Mouse (Mus musculus): ENCODE data around the gene Cntn5. TPM values are rescaled to one million over a fixed set of nuclear protein-coding genes. Genes with fewer than 3 reads are reported as not detected.

Cntn5 gene
- polyA plus RNA-seq, 1 experiment, result not detected

GRCm38 (mm10) chr9:9830231-9830630 is 1074.3 kb downstream of the Cntn5 start:
- TF ChIP-seq GATA1 (IDR thresholded peaks at IDR 0.05; ENCODE audit: low read length), result no peak

- TF ChIP-seq GATA1 (IDR thresholded peaks at IDR 0.05; ENCODE audit: low read length), result no peak
Measured at GRCm38 (mm10) chr9:9819963-9820362, 1084.6 kb downstream of the Cntn5 start.

- TF ChIP-seq GATA1 (IDR thresholded peaks at IDR 0.05; ENCODE audit: low read length), result no peak
Measured at GRCm38 (mm10) chr9:9817477-9817876, 1087.1 kb downstream of the Cntn5 start.

GRCm38 (mm10) chr9:9799546-9799945 is 1105.0 kb downstream of the Cntn5 start:
- no peak for TF ChIP-seq GATA1 (IDR thresholded peaks at IDR 0.05; ENCODE audit: low read length)

GRCm38 (mm10) chr9:9783680-9784079 is 1120.9 kb downstream of the Cntn5 start:
- TF ChIP-seq GATA1 (IDR thresholded peaks at IDR 0.05; ENCODE audit: low read length), result no peak

GRCm38 (mm10) chr9:9781157-9781884 is 1123.3 kb downstream of the Cntn5 start:
- no peak for TF ChIP-seq GATA1 (IDR thresholded peaks at IDR 0.05; ENCODE audit: low read length)

- no peak for TF ChIP-seq GATA1 (IDR thresholded peaks at IDR 0.05; ENCODE audit: low read length)
Measured at GRCm38 (mm10) chr9:9779646-9780045, 1124.9 kb downstream of the Cntn5 start.

- TF ChIP-seq GATA1 (IDR thresholded peaks at IDR 0.05; ENCODE audit: low read length), result no peak
Measured at GRCm38 (mm10) chr9:9770777-9771176, 1133.8 kb downstream of the Cntn5 start.

GRCm38 (mm10) chr9:9769659-9770058 is 1134.9 kb downstream of the Cntn5 start:
- TF ChIP-seq GATA1 (IDR thresholded peaks at IDR 0.05; ENCODE audit: low read length), result no peak

- no peak for TF ChIP-seq GATA1 (IDR thresholded peaks at IDR 0.05; ENCODE audit: low read length)
Measured at GRCm38 (mm10) chr9:9718145-9718544, 1186.4 kb downstream of the Cntn5 start.

- TF ChIP-seq GATA1 (IDR thresholded peaks at IDR 0.05; ENCODE audit: low read length), result no peak
Measured at GRCm38 (mm10) chr9:9708671-9709070, 1195.9 kb downstream of the Cntn5 start.

GRCm38 (mm10) chr9:9707766-9708165 is 1196.8 kb downstream of the Cntn5 start:
- no peak for TF ChIP-seq GATA1 (IDR thresholded peaks at IDR 0.05; ENCODE audit: low read length)

GRCm38 (mm10) chr9:9705180-9705579 is 1199.4 kb downstream of the Cntn5 start:
- TF ChIP-seq GATA1 (IDR thresholded peaks at IDR 0.05; ENCODE audit: low read length), result no peak

GRCm38 (mm10) chr9:9696636-9697035 is 1207.9 kb downstream of the Cntn5 start:
- TF ChIP-seq GATA1 (IDR thresholded peaks at IDR 0.05; ENCODE audit: low read length), result no peak

- TF ChIP-seq GATA1 (IDR thresholded peaks at IDR 0.05; ENCODE audit: low read length), result no peak
Measured at GRCm38 (mm10) chr9:9682348-9682884, 1222.2 kb downstream of the Cntn5 start.

- TF ChIP-seq GATA1 (IDR thresholded peaks at IDR 0.05; ENCODE audit: low read length), result no peak
Measured at GRCm38 (mm10) chr9:9676078-9676477, 1228.5 kb downstream of the Cntn5 start.

GRCm38 (mm10) chr9:9674531-9674930 is 1230.0 kb downstream of the Cntn5 start:
- TF ChIP-seq GATA1 (IDR thresholded peaks at IDR 0.05; ENCODE audit: low read length), result no peak

All from G1E-ER4 (cell line).